Mouse (Mus musculus) mouse trophoblast stem cell (cell line): ENCODE data around the gene Dlk2.

Source experiments
- in situ Hi-C, 2 experiments: fragments of 300-500 bp; cut with MseI, MboI; formaldehyde crosslinking; loops; 2 replicates in 1 of 2; 3 replicates in 1 of 2; pipeline ENCODE4 v1.15.1; 2025

The Dlk2 gene

DNA sequence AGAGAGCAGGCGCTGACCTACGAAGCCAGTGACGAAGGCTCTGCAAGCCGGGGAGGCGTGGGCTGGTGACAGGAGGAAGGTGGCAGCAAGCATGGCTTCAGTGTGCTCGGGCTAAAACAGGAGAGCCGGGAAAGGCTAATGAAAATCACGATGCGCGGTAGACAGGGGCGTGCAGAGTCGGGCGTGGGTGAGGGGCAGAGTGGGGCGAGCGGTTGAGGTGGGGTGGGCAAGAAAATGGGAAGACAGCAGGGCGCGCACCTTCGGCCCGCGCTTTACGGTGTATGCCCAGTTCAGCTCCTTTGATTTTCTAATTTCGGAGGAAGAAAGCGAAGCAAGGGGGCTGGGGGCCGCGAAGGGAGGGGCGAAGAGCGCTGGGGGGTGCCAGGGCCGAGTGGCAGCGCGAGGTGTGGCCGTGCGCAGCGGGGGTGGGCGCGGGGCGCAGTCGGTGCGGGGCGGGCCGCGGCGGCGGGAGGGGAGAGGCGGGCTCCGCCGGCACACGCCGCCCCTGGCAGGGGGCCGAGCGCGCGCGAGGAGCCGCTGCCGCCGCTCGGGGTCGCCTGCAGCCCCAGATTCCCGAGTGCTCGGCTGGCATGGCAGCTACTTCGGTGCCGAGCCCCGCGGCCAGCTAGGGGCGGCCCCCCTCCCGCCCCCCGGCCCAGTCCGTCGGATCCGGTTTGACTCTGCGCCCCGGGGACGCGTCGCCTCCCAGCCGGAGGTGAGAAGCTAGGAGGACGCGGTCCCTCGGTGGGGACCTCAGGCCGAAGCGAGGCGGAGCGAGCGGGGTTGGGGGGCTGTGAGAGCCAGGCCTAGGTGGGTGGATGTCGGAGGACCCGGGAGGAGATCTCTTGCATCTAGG is at the start of gene Dlk2:
Gene Dlk2 (plus strand): TSS at position 58 of the 856 bp plus-strand sequence.
- in situ Hi-C loops = loop anchor here in 1 of 2 experiments (5.0 kb wide), 1 partner anchor 35 kb away; no protein-coding TSS in a partner anchor

DNA sequence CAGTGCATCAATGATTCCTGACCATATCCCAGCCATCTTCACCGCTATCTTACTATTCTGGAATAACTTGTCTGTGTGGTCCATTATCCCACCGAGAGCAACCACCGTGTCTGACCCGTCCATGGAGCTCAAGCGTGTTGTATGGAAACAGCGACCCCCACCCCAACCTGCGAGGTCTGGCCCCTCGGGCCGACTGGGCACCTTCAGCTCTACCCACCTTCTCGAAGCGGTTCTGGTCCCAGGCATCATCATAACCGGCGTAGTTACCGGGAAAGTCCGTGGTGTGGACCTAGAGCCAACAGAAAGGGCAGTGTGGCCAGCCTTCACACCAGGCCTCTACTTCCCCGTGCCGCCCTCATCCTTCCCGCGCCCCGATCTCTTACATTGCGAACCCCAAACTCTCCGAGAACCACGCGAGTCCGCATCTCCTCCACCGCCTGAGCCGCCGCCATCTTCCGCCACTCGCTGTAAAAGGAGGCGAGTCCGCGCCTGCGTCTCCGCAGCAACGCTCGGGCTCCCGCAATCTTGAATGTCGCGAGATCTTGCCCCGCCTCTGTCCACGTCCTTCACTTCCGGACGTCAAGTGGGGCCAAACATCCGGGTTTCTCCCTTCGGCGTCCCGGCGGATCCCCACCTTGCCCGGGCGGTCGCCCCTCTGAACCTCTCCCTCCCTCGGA is 49.6 kb upstream of the Dlk2 start, which contains the start of the genes Polr1c and Yipf3:
Gene Polr1c (minus strand): TSS at position 543 of the 677 bp plus-strand sequence.
Gene Yipf3 (plus strand): TSS at position 569 of the 677 bp plus-strand sequence.
- in situ Hi-C loops = no loop called here

DNA sequence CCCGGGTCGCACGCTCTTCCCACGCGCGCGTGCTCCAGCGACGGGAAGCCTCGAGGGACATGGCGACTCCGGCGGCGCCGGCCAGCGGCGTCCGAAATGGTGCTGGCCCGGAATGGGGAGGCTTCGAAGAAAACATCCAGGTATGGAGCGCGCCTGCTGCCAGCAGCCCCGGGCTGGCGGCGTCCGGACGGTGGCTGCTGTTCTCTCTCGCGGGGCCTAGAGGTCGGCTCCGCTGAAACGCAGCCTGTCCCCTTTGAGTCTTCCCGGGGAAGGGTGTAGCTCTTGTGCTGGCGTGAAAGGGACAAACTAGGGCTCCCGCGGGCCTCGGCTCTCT is 49.1 kb upstream of the Dlk2 start:
- in situ Hi-C loops = no loop called here

DNA sequence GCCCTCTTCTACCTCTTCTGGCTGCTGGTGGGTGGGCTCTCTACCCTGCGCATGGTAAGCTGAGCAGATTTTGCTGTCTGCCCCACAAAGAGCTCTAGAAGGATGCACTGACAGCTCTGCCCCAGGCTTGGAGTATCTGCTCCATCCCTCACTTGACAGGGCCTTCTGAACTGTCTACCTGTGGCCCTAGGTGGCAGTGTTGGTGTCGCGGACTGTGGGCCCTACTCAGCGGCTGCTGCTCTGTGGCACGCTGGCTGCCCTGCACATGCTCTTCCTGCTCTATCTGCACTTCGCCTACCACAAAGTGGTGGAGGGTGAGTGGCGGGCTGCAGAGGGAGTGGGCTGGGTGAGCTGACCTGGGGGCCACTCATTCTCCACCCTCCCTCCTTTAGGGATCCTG is 46.0 kb upstream of the Dlk2 start:
- in situ Hi-C loops = no loop called here

DNA sequence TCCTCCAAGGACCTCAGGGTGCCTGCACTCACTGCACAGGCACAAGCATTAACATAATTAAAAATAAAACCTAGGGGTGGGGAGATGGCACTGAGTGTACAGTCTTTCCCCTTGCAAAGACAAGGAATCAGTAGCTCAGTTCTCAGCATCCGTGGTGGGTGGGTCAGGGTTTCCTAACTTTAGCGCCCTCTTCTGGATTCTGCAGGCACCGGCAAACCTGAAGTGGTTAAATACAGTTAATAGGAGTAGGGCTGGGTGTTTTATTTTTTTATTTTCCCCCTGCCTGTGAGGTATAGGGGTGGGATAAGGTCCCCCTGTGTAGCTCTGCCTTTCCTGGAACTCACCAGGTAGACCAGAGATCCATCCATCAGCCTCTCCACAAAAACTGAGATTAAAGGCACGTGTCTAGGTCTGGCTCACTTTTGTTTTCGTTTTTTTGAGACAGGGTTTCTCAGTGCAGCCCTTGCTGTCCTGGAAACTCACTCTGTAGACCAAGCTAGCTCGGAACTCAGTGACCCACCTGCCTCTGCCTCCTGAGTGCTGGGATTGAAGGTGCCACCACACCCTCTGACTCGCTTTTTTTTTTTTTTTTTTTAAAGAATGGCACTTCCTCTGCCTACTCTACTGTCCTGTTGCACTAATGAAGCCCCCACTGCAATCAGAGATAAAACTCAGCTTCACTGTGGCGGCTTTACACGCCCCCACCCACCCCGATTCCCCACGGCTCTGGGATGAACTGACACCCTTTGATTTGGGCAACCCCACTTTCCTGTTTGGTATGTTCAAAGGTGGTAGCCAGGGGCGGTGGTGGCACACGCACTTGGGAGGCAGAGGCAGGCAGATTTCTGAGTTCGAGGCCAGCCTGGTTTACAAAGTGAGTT is 44.4 kb upstream of the Dlk2 start:
- in situ Hi-C loops = no loop called here

DNA sequence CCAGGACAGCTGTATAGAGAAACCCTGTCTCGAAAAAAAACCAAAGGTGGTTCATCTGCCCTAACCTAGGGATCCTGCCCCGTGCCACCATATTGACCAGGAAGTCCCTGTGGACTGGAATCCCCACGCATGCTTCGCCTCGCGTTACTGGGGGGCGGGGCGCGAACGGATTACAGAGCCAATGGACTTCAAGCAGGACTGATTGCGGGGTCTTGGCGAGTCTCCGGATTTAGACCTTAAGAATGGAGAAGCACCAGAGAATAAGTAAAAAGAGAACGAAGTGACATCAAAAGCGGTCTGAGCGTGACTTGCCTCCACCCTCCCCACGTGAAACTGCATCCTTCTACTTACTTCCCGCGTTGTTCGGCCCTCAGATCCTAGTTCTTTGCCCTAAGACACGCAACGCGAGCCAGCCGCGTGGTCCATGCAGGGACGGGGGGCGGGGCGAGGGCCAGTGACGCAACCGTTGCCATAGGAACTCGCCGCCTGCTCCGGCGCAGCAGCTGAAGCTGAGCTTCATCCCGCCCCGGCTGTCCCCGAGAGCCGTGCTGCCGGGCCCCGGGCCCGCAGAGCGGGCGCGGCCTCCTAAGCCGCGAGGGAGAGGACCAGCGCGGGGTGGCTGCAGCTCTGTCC is 43.7 kb upstream of the Dlk2 start, which contains the start of gene Lrrc73:
Gene Lrrc73 (plus strand): TSS at position 80 of the 633 bp plus-strand sequence.
- in situ Hi-C loops = no loop called here

DNA sequence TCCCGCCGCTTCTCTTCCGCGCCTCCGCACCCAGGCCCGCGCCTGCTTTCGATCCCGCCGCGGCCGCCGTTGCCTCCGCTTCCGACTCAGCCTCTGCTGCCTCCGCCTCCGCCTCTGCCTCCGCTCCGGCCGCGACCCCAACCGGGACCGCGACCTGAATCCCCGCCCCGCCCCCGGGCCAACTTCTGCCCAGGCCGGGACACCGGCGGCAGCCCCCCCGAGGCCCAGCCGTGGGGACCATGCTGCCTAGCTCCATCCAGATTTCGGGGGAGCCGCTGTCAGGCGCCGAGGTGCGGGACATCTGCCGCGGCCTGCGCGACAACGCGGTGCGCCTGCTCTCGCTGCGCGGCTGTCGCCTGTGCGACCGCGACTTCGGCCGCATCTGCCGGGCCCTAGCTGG is 43.1 kb upstream of the Dlk2 start:
- in situ Hi-C loops = no loop called here

DNA sequence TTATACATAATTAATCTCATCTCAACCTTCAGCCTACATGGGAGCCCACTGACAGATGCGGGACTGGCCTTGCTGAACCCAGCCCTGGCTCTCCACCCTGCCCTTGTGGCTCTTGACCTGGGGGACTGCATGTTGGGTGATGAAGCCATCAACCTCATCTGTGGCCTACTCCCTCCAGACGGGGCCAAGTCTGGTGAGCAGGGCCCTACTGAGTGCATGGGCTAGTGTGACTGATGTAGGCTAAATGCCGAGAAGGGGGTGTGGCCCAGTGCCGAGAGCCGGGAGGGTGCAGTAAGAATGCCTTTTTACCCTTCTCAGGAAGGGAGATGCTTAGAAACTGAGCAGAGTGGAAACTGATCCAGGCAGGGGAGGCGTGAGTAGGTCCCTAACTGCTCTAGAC is 42.1 kb upstream of the Dlk2 start:
- in situ Hi-C loops = no loop called here

DNA sequence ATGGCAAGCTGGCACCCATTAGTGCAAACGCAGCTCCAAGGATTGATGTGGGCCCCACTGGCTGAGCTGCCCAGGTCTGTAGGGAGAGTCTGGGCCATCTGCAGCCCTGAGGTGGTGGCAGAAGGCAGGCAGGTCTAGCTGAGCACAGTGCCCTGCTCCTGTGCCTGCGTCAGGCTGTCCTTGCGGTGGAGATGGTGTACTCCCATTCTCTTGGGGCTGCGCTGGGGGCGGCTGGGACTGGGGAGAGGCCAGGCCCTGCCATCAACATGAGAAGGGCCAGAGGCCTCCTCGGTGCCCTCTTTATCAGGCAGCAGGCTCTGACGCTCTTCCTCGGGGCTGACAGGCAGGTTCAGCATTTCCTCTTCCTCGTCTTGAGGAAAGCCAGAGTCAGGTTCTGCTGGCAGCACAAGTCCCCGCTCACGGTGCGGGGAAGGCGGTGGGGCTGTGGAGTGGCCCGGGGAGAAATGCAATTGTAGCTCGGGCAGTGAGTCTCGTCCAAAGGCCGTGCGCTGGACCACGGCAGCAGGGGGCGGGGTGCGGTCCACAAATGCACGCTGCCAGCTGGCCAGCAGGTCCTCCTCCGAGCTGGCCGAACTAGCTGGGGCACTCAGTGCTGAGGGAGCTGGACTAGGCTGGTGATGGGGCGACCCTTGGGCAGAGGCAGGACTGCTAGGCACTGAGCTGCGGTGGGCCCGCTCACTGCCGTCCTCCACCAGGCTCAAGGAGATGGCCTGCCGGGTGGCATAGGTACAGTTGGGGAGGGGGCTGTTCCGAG is 38.8 kb upstream of the Dlk2 start:
- in situ Hi-C loops = no loop called here

DNA sequence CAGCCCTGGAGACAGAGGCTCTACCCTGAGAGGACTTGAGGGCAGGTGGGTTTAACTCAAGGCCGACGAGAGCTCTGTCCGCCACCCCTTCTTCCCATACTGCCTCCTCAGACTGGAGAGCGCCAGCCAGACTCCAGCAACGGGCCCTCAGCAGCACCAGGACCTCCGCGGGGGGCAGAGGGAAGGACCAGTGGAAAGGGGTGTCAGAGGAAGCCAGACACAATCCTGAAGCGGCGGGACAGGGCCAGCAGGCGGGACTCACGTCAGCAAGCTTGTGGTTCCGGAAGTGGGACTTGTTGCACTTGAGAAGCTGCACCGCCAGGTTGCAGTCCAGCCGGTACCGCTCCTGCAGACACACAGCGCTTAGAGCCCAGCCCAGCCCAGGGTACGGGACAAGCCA is 37.5 kb upstream of the Dlk2 start:
- in situ Hi-C loops = loop anchor here in 1 of 2 experiments (5.0 kb wide), 1 partner anchor 38 kb away; the partner anchor contains the start of gene Dlk2

DNA sequence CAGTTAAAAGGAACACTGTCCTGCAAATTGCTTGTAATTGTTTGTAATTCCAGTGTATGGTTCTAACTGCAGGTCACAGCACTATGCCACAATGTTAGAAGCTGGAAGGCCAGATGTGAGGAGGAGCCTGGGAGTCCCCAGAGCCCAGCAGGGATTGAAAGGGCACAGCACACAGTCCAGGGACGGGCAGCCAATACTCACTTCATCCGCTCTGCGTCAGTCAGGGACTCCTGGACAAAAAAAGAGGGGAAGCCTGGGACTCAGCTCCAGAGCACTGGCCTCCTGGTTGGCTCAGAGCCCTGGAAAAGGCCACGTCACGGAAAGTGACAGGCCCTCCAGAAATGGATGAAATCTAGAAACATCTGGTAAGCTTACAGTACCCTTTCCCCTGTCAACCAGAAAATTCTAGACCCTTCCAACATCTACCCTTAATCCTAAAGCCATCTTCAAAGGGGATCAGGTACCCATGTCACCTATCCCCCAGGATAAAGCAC is 35.0 kb upstream of the Dlk2 start:
- in situ Hi-C loops = loop anchor here in 1 of 2 experiments (5.0 kb wide), 1 partner anchor 35 kb away; the partner anchor contains the start of gene Dlk2

DNA sequence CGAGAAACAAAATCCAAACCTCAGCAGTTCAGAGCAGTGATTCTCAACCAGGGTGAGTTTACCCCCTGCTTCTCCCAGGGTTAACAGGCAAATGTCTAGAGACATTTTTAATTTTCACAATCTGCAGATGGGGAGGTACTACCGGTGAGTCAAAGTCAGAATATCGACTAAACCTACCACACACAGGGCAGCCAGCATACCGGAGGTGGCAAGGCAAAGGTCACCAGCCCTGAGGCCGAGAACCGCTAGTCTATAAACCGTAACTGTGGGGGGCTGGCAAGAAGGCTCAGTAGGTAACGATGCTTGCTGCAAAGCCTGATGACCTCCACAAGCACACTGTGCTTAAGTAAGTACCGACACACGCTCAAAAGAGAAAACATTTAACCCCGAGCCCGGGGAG is 31.7 kb upstream of the Dlk2 start:
- in situ Hi-C loops = no loop called here

DNA sequence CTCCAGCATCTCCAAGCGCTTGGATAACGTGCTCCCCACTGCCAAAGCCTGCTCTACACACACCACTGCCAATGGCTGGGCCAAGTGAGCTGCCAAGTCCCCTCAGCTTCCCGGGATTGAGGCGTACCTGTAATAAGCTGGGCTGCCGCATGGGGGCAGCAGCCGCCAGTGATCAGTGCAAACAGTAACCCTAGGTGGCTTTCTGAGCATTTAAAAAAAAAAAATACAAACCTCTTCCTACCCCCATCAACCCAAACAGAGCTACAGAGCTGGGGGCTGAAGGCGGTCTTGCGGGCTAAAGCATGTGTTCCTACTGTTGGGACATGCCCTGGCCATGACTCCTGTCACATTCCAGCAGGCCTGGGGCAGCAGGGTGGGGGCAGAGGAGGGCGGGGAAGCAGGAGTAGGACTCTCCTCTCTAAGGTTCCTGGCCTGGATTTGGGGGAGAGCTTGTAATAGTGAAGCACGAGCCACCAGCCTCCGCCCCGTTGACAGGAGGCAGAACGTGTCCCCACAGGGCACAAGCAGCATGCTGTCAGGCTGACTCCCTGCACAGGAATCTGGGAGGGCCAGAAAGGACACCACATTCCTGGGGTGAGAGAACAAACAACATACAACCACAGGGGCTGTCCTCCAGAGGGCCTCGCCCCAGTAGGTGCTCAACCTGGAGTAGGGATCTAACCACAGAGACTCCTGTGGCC is 31.2 kb upstream of the Dlk2 start:
- in situ Hi-C loops = no loop called here

DNA sequence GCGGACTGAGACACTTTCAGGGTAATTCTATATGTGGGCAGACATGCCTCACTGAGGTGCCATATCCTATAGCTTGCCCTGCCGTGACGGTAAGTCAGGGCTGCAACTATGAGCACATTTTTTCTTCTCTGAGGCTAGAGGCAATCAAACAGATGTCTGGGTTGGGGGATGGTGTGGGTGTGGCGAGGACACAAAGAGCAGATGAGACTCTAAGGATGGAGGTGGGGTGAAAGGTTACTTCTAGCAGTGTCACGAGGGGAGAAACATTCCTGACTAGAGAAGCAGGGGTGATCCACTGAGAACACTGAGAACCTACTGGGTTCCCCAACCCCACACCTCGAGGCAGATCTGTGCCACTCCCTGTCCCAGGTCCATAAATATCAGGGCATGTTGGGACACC is 30.2 kb upstream of the Dlk2 start:
- in situ Hi-C loops = no loop called here

DNA sequence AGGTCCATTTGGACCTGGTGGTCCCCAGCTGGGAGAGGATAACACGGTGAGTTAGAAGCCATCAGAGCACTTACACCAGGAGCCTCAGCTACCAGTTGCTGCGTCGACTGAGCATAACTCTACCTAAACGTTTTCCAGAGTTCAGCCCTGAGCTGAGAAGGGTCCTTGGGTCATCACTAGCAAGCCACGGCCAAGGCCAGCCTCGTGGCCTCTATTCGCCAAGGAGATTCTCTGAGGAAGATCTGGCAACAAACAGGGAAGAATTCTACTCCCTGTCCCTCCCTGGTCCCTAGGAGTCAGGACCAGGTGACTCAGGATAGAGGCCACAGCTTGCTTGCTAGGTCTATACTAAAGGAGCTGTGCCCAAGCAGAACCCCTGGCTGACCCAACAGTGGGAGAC is 29.7 kb upstream of the Dlk2 start:
- in situ Hi-C loops = no loop called here

DNA sequence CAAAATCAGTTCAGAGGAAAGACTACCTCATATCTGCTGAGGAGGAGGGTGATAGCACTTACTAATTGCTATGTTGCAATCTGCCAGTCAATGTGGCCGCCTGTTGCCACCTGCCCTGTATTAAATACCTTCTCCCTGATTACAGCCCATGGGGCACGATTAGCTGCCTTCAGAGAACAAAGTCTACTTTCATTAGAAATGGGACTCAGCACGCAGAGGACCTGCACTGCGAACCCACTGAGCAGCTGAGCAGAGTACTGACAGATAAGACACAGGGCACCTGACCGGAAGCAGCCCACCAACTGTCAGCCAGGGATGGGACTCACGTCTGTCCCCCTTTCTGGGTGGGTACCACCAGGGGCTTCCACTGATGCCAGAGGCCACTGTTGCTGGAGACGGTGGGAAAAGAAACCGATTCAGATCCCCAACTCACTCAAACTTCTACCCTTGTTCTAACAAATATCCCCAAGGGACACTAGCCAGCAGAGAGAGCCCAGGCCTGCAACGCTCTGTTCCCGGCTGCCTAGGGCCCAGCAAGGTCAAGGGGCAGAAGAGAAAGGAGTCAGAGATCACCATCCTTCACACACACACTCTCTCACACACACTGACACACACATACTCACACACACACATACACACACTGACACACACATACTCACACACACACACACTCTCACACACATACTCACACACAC is 29.0 kb upstream of the Dlk2 start:
- in situ Hi-C loops = no loop called here

DNA sequence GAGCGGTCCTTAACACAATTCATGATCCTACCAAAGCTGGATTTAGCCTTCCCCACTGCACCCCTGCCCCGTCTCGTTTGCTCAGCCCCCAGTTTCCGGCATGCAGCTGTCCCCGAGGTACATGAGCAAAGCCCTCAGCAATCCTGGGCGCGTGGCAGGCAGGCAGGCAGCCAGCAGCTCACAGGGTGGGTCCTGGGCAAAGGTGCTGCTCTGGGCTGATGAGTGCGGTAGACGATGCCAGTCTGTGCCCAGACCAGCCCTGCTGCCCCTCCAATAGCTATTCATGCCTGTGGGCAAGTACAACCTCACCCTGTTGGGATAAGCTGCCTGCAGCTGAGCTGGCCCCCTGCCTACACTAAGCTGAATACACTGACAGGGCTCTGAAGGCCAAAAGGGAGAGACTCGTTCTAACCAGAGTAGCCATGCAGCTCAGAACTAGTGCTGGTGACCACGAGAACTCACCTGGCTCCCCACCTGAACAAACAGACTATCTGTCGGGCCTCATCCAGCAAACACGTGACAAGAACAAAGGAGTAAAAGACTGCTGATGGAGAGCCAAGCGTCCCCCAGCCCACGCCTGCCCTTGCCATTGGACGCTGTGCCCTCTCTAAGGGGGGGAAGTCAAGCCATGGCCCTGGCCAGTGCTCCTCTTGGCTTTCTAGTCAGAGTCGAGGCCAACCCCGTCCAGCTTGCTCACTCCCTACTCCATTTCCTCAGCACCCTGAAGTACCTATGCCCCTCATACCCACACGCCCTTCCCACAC is 27.3 kb upstream of the Dlk2 start:
- in situ Hi-C loops = no loop called here

DNA sequence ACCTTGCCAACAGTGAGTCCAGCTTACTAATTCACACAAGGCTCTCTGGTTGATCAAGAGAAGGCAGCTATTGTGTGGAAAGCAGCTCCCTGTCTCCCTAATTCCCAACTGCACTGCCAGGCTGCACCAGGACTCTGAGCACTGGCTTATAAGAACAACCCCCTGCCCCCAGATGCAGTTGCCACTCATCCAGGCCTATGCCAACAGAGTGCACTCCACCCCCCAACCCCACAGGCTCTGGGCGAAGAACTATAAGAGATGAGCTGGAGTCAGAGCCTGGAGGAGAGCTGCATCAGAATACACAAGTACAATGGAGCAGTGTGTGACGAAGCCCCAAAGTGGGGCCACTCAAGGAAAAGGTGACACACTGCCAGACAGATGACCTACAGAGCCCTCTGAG is 25.2 kb upstream of the Dlk2 start:
- in situ Hi-C loops = no loop called here
